Mouse (Mus musculus) spleen, postnatal 10 days (tissue): ENCODE data around the gene Aldh16a1.

Source experiments
- DNase-seq, 2 experiments: peaks; one replicate each; pipeline ENCODE4 v3.0.0; 2021 to 2022; ENCODE audit warnings: low spot score in 2 of 2

Gene Aldh16a1

GRCm38 (mm10) chr7:45091001-45091990 is 63.1 kb downstream of the Aldh16a1 start:
- DNase-seq, result no peak
